Mouse (Mus musculus): ENCODE measurements around the gene Ctnnd1. TPM values are rescaled to one million over a fixed set of nuclear protein-coding genes. Genes with fewer than 3 reads are reported as not detected.

Ctnnd1 gene
- polyA plus RNA-seq, 1 experiment from 2014 or later = 43.8 TPM

- Histone ChIP-seq H3K9ac (no peak overlapping the region), H3K4me2 (no peak overlapping the region), H3K9me3 (0 out of 2 replicates have a peak, but pooled peaks cover 5% of the 10 kb centered on the region), H3K4me3 (no peak overlapping the region), H3K27ac (no peak overlapping the region), H3K4me1 (0 out of 2 replicates have a peak, but pooled peaks cover 4% of the 10 kb centered on the region), H3K36me3 (peaks cover 23% of the 10 kb centered on the region), H3K27me3 (no peaks in the 10 kb centered on the region)
- no peak for ATAC-seq (ENCODE audit: insufficient number of reproducible peaks, insufficient read depth, low FRiP score, low TSS enrichment, low read depth)
- WGBS = 82% methylated on average over 8 of the region's 8 CpGs
Measured at GRCm38 (mm10) chr2:84585700-84586099, 64.9 kb downstream of the Ctnnd1 start.

GRCm38 (mm10) chr2:84582286-84582685 is 68.3 kb downstream of the Ctnnd1 start:
- H3K9me3 ChIP-seq = no peaks in the 10 kb centered on the region; the same call in 1 of the 2 replicates
- H3K27me3 ChIP-seq = no peaks in the 10 kb centered on the region
- 0 out of 2 replicates have a peak overlapping the region, but pooled peaks have one; percentile 28 for H3K27ac ChIP-seq
- WGBS = 57% methylated on average over 5 of the region's 5 CpGs
- 0 out of 2 replicates have a peak, but pooled peaks cover 4% of the 10 kb centered on the region for H3K4me1 ChIP-seq
- no peak overlapping the region for H3K4me2 ChIP-seq
- H3K36me3 ChIP-seq = peaks cover 14% of the 10 kb centered on the region
- ATAC-seq (ENCODE audit: insufficient number of reproducible peaks, insufficient read depth, low FRiP score, low TSS enrichment, low read depth) = no peak
- no peak overlapping the region for H3K9ac ChIP-seq
- H3K4me3 ChIP-seq = no peak overlapping the region

GRCm38 (mm10) chr2:84581208-84581607 is 69.4 kb downstream of the Ctnnd1 start:
- no peaks in the 10 kb centered on the region; the same call in 1 of the 2 replicates for H3K9me3 ChIP-seq
- no peak for ATAC-seq (ENCODE audit: insufficient number of reproducible peaks, insufficient read depth, low FRiP score, low TSS enrichment, low read depth)
- no peaks in the 10 kb centered on the region for H3K27me3 ChIP-seq

GRCm38 (mm10) chr2:84579311-84579710 is 71.3 kb downstream of the Ctnnd1 start:
- 95% methylated on average over 2 of the region's 2 CpGs for WGBS
- no peak overlapping the region for H3K4me3 ChIP-seq
- no peak overlapping the region for H3K27ac ChIP-seq
- no peaks in the 10 kb centered on the region for H3K27me3 ChIP-seq
- no peak overlapping the region for H3K4me2 ChIP-seq
- H3K9me3 ChIP-seq = no peaks in the 10 kb centered on the region; the same call in 1 of the 2 replicates
- H3K9ac ChIP-seq = no peak overlapping the region
- peaks cover 9% of the 10 kb centered on the region for H3K36me3 ChIP-seq
- 0 out of 2 replicates have a peak, but pooled peaks cover 4% of the 10 kb centered on the region for H3K4me1 ChIP-seq
- ATAC-seq (ENCODE audit: insufficient number of reproducible peaks, insufficient read depth, low FRiP score, low TSS enrichment, low read depth) = no peak

More at GRCm38 (mm10) chr2:84581208-84581607, 69.4 kb downstream of the Ctnnd1 start:
- WGBS = 81% methylated on average over 2 of the region's 3 CpGs
- Histone ChIP-seq H3K36me3 (peaks cover 14% of the 10 kb centered on the region), H3K4me1 (0 out of 2 replicates have a peak, but pooled peaks cover 4% of the 10 kb centered on the region), H3K9ac (no peak overlapping the region), H3K4me2 (no peak overlapping the region), H3K27ac (no peak overlapping the region), H3K4me3 (no peak overlapping the region)

- no peak overlapping the region for H3K4me3 ChIP-seq
- no peaks in the 10 kb centered on the region for H3K4me1 ChIP-seq
- no peak overlapping the region for H3K27ac ChIP-seq
- no peak overlapping the region for H3K4me2 ChIP-seq
- peaks cover 7% of the 10 kb centered on the region for H3K36me3 ChIP-seq
- no peaks in the 10 kb centered on the region; the same call in 1 of the 2 replicates for H3K9me3 ChIP-seq
- WGBS = 88% methylated on average over 4 of the region's 4 CpGs
- no peak for ATAC-seq (ENCODE audit: insufficient number of reproducible peaks, insufficient read depth, low FRiP score, low TSS enrichment, low read depth)
- H3K27me3 ChIP-seq = no peaks in the 10 kb centered on the region
- no peak overlapping the region for H3K9ac ChIP-seq
Measured at GRCm38 (mm10) chr2:84574130-84574529, 76.4 kb downstream of the Ctnnd1 start.

GRCm38 (mm10) chr2:84556888-84557514 is 93.6 kb downstream of the Ctnnd1 start:
- no peak for ATAC-seq (ENCODE audit: insufficient number of reproducible peaks, insufficient read depth, low FRiP score, low TSS enrichment, low read depth)
- Histone ChIP-seq H3K36me3 (no peaks in the 10 kb centered on the region), H3K9ac (no peak overlapping the region), H3K9me3 (no peaks in the 10 kb centered on the region), H3K4me2 (peak overlapping the region; percentile 35), H3K4me1 (peaks cover 5% of the 10 kb centered on the region), H3K4me3 (0 out of 2 replicates have a peak overlapping the region, but pooled peaks have one; percentile 6), H3K27ac (0 out of 2 replicates have a peak overlapping the region, but pooled peaks have one; percentile 3), H3K27me3 (no peaks in the 10 kb centered on the region)
- WGBS = 48% methylated on average over 10 of the region's 10 CpGs

GRCm38 (mm10) chr2:84551390-84552100 is 99.0 kb downstream of the Ctnnd1 start:
- Histone ChIP-seq H3K27ac (no peak overlapping the region), H3K27me3 (no peaks in the 10 kb centered on the region), H3K9ac (no peak overlapping the region), H3K4me1 (no peaks in the 10 kb centered on the region), H3K4me3 (no peak overlapping the region), H3K9me3 (no peaks in the 10 kb centered on the region), H3K36me3 (no peaks in the 10 kb centered on the region), H3K4me2 (no peak overlapping the region)
- no peak for ATAC-seq (ENCODE audit: insufficient number of reproducible peaks, insufficient read depth, low FRiP score, low TSS enrichment, low read depth)
- 71% methylated on average over 10 of the region's 10 CpGs for WGBS

Other genes starting within 250 kb of the Ctnnd1 start
- gene Calcrl, start 225.4 kb downstream of the Ctnnd1 start, polyA plus RNA-seq (2015; fragmentation: Nextera tagmentation; extraction: Ambion mirVana) = 14.7 and 20.5 TPM in 2 replicates
- 20.4 and 27.3 TPM in 2 replicates for gene Tfpi, start 174.0 kb downstream of the Ctnnd1 start, polyA plus RNA-seq (2015; fragmentation: Nextera tagmentation; extraction: Ambion mirVana)
- 0.36 and 0.41 TPM in 2 replicates for gene Btbd18, start 8.3 kb upstream of the Ctnnd1 start, polyA plus RNA-seq (2015; fragmentation: Nextera tagmentation; extraction: Ambion mirVana)
- 292 and 345 TPM in 2 replicates for gene Selenoh, start 20.0 kb upstream of the Ctnnd1 start, polyA plus RNA-seq (2015; fragmentation: Nextera tagmentation; extraction: Ambion mirVana)
- gene Gm28635, start 27.3 kb upstream of the Ctnnd1 start, polyA plus RNA-seq (2015; fragmentation: Nextera tagmentation; extraction: Ambion mirVana) = not detected in 2 replicates
- gene Med19, start 27.6 kb upstream of the Ctnnd1 start, polyA plus RNA-seq (2015; fragmentation: Nextera tagmentation; extraction: Ambion mirVana) = 33.4 and 38.5 TPM in 2 replicates
- gene Tmx2, start 28.4 kb upstream of the Ctnnd1 start, polyA plus RNA-seq (2015; fragmentation: Nextera tagmentation; extraction: Ambion mirVana) = 105 and 113 TPM in 2 replicates
- gene Zdhhc5, start 64.4 kb upstream of the Ctnnd1 start, polyA plus RNA-seq (2015; fragmentation: Nextera tagmentation; extraction: Ambion mirVana) = 25.2 and 29.6 TPM in 2 replicates
- gene Clp1, start 76.6 kb upstream of the Ctnnd1 start, polyA plus RNA-seq (2015; fragmentation: Nextera tagmentation; extraction: Ambion mirVana) = 32.7 and 39.0 TPM in 2 replicates
- gene Ypel4, start 83.3 kb upstream of the Ctnnd1 start, polyA plus RNA-seq (2015; fragmentation: Nextera tagmentation; extraction: Ambion mirVana) = 9.8 and 12.1 TPM in 2 replicates
- 8.6 and 9.6 TPM in 2 replicates for gene Gm19426, start 92.9 kb upstream of the Ctnnd1 start, polyA plus RNA-seq (2015; fragmentation: Nextera tagmentation; extraction: Ambion mirVana)
- 26.0 and 31.3 TPM in 2 replicates for gene Serping1, start 124.7 kb upstream of the Ctnnd1 start, polyA plus RNA-seq (2015; fragmentation: Nextera tagmentation; extraction: Ambion mirVana)
- gene Ube2l6, start 148.1 kb upstream of the Ctnnd1 start, polyA plus RNA-seq (2015; fragmentation: Nextera tagmentation; extraction: Ambion mirVana) = 28.1 and 32.7 TPM in 2 replicates
- 0.18 TPM in 1 of 2 replicates, not detected in the other for gene Smtnl1, start 171.9 kb upstream of the Ctnnd1 start, polyA plus RNA-seq (2015; fragmentation: Nextera tagmentation; extraction: Ambion mirVana)
- 40.4 and 47.6 TPM in 2 replicates for gene Timm10, start 176.2 kb upstream of the Ctnnd1 start, polyA plus RNA-seq (2015; fragmentation: Nextera tagmentation; extraction: Ambion mirVana)
- 16.5 and 17.0 TPM in 2 replicates for gene Slc43a1, start 188.1 kb upstream of the Ctnnd1 start, polyA plus RNA-seq (2015; fragmentation: Nextera tagmentation; extraction: Ambion mirVana)
- gene Rtn4rl2, start 235.9 kb upstream of the Ctnnd1 start, polyA plus RNA-seq (2015; fragmentation: Nextera tagmentation; extraction: Ambion mirVana) = 1.0 and 1.3 TPM in 2 replicates